Mouse (Mus musculus): ENCODE measurements around the gene Gdf11.
A peak's percentile ranks its signal among the peaks of the same experiment; 100 is the strongest.

The Gdf11 gene

DNA sequence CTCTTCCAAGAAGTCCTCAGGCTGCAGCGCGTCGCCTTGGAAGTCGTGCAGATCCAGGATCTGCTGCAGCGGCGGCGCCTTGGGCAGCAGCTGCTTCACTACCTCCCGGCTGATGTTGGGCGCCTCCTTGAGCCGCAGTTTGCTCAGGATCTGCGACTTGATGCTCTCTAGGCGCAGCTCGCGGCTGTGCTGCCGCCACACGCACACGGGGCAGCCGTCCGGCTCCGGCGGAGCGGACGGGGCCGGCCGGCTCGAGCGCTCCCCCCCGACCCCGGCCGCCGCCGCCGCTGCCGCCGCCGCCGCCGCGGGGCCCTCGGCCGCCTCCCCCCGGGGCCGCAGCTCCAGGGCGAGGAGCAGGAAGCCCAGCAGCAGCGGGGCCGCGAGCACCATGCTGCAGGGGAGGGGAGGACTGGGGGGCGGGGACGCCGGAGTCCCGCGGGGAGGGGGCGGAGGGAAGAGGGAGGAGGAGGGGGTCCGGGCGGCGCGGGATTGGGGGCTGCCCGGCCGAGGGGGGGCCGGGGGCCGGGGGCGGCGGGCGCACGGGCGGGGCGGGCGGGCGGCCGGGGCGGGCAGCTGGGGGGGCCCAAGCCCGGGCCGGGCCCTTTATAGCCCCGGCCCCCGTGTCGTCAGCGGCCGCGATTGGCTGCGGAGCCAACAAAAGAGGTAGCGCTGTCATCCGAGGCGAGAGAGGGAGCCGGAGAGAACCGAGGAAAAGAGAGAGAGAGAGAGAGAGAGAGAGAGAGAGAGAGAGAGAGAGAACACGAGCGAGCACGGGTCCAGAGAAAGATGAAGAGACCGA, at the start of gene Gdf11:
Gene Gdf11 (minus strand): TSS at position 423 of the 799 bp plus-strand sequence.
- no peak for DNase-seq (ENCODE audit: low read depth)

DNA sequence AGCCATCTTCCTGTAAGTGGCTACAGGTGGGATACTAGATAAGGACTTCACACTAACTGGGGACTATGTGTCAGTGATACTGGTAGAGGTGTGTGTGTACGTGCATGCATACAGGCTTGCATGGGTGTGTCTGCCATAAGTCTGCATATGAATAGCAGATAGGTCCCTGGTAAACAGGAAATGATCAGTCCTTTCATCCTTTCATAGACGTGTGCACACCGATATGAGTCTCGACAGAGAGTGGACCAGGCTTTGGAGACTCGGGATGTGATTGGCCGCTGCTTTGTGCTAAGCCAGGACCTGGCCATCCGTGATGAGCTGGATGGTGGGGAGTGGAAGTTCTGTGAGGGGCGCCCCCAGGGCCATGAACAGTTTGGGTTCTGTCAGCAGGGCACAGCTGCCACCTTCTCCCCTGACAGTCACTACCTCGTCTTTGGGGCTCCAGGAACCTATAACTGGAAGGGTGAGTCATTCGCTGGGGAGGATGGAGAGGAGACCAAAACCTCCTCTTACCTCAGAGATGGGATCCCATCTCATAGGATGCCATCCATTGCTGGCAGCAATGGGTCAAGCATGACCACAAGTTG, 49.0 kb upstream of the Gdf11 start:
- DNase-seq (ENCODE audit: low read depth): no peak

DNA sequence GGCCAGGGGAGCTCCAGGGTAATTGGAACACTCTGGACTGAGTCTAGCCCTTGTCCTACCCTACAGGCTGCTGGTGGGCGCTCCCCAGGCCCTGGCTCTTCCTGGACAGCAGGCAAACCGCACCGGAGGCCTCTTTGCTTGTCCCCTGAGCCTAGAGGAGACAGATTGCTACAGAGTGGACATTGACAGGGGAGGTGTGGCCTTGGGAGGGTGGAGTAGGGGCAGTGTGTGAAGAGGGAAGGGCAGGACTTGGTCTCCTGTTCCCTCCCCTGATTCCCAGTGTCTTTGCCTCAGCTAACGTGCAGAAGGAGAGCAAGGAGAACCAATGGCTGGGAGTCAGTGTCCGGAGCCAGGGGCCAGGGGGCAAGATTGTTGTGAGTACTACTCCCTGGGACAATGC, 47.5 kb upstream of the Gdf11 start:
- no peak for DNase-seq (ENCODE audit: low read depth)

DNA sequence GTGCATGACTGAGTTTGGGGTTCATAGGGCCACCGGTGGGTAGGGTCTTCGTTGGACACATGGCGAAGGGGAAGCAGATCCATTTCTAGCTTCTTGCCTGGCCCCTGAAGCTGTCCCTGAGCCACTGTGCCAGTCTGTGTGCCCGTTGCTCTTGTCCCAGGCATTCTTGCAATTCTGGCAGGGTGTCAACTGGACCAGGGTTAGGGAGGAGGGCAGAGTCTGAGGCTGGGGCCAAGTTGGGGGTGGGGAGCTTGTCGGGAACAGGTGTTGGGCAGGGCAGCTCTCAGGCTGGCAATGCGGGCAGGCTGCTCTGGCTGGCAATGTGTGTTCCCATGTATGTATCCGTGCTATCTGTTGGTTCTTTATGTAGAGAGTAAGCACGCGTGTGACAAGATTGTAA, 46.9 kb upstream of the Gdf11 start:
- no peak for DNase-seq (ENCODE audit: low read depth)

DNA sequence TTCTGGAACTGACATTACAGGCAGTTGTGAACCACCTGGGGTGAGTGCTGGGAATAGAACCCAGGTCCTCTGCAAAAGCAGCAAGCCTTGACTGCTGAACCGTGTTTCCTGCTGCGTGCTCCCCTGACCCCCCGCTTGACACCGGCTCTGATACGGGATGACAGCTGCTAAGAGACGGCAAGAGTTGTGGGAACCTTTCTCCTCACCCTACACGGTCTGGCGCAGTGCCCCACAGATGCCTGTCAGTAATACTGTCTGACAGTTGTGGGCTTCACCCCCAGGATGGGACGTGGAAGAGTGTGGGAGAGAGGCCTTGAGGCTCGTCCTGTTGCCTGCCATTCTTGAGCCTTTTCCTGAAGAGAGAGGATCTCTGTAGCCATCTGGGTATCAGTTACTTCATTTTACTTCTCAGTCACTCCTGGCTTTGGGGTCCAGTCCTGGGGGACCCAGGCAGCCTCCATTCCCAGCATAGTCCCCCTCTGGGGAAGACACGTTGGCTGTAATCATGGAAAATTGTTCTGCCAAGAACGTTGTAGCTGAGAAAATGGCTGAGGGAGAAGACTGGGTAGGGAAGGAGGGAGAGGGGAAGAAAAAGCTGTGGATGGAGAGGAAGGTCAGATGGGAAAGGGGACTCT, 46.4 kb upstream of the Gdf11 start:
- DNase-seq (ENCODE audit: low read depth): no peak

DNA sequence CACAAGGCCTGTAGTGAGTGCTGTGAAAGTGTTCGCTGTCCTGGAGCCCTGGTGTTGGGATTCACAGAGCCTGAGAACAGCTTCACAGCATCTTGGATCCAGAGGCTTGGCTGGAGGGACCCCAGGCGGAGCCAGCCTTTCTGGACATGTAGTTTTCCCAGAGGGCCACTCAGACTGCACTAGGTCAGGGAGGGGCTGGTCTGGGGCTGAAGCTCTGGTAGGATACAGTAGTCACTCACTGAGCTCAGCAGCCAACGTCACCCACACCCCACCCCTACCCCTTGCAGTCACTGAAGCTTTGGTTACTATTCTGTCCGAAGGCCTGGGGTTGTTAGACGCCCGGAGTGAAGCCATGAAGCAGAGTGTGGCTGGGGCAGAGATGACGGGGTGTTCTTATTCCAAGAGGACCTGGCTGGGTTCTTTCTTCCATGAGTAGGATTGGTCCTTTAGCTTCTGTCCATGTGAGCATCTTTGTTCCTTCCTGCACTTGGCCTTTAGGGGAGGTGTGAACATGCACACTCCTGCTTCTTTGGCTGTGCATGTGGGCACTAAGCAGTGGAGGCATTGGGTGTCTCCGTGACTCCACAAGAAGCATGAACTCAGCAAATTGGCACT, 44.4 kb upstream of the Gdf11 start:
- no peak for DNase-seq (ENCODE audit: low read depth)

DNA sequence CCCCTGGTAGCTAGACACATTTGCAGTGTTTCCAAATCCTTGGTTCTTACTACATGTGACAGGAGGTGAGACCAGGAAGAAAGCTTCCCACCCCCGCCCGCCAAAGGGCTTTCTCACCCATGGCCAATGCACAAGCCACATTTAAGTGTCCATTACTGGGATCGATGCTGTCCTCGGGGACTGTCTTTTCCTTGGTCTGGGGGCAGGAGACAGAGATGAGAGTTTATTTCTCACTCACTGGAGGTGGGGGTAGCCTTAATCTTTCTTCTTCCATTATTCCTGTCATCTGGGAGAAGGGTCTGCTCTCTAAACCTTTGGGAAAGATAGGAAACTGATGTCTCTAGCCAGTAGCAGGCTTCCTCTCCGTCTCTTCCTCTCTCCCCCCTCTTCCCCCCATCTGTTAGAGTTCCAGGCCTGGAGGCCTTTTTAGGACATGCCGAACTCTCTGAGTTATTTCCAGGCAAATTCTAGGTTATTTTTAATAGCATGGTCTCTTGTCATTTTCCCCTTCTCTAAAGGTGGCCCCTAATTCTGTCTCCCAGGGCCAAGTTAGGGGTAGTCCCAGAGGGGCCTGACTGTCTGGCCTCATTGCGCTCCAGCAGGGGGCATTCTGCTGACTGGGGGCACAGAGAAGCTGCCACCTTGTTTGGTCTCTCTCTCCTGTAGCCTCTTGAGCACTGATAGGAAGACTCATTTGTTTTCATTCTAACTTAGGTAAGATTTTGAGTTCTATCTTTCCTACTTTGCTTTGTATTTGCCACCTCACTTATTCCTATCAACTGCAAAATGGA, 43.7 kb upstream of the Gdf11 start:
- no peak for DNase-seq (ENCODE audit: low read depth)

DNA sequence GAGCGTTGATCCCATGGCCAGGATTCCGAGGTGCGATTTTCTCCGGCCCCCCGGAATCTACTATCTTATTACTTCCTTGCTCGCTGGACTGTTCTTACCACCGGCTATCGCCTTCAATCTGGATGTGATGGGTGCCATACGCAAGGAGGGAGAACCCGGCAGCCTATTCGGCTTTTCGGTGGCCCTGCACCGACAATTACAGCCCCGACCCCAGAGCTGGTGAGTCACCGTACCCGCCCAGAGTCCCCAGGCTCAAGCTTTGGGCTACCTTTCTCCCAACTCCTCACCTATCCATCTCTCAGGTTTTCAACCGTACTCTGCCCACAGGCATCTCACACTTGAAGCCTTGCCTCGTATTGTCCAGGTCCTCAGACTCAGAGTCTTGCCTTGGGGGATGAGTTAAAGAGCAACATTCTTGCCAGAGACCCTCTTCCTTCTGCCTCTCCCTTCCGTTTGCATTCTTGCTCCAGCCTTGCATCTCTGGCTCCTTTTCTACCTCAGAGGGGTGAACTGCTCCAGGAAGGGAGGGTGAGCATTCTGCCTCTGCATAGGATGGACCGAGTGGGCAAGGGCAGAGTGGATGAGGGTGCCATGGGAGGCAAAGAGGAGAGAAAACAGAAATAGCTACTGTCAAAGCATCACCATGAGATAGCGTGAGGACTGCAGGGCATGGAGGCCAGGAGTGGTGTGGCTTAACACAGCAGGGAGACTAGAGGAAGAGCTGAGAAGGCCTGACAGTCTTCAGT, 42.6 kb upstream of the Gdf11 start:
- DNase-seq (ENCODE audit: low read depth): no peak

DNA sequence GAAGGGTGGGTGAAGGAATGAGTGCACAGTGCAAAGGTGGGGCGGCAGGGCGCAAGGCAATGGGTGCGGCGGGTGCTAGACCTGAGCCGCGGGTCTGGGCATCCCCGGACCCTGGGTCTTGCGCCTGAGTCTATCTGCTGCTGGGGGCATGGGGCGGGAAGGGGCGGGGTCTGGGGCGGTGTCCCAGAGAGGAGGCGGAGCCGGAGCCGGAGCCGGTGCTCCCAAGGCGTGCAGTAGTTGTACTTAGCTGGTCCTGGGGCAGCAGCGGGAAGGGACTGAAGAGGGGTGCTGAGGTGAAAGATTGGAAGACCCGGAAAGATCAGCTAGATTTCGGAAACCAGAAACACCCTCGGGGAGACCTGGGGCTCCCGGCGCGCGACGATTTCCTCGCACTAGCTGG, 42.1 kb upstream of the Gdf11 start, which contains the start of gene Itga7:
Gene Itga7 (plus strand): TSS at position 245 of the 400 bp plus-strand sequence.
- no peak for DNase-seq (ENCODE audit: low read depth)

DNA sequence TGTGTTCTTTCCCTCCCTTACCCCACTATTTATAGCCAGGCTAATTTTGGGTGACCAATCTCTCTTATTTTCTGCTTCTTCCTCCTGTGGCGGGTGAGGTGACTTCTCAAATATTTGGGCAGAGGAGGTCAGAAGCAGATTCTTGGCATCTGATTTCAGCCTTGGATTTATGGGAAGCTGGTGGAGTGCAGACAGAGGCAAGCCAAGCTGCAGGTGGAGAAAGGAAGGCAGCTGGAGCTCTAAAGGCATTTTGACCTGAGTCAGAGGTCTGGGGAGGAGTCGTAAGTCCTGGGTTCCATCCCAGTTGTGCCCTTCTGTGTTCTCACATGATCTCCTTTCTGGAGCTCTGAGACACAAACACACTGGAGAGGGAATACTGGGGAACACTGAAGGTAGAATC, 39.9 kb upstream of the Gdf11 start:
- DNase-seq (ENCODE audit: low read depth): no peak

DNA sequence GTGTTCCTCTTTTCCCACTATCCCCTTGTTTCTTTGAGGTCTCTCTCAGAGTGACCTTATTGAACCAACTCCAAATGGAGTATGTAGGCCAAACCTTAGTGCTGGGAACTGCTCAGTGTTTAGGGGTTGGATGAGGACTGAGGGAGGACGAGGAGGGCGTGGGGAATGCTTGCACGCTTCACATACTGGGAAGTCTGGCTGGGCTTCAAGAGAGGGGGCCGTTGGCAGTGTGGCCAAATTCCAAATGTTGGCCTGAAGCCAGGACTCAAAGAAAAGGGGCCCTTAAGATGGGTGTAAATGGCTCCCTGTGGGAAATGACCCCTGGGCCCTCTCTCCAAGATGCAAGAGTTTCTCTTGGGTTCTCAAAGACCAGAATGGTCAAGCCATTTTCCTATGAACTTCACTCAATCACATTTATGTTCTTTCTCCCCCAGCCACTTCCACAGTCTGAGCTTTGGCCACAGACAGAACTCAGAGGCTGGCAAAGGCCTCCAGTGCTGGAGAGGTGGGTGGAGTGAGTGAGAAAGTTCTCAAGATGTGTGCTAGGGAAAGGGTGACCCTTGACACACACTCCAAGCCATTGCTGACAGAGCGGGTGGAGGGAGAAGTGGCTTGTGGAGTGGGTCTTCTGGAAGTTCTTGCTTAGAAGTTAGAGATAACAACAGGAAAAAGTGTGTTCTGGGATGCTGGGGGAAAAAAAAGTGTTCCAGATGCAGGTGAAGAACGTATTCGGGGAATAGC, 38.3 kb upstream of the Gdf11 start:
- no peak for DNase-seq (ENCODE audit: low read depth)

DNA sequence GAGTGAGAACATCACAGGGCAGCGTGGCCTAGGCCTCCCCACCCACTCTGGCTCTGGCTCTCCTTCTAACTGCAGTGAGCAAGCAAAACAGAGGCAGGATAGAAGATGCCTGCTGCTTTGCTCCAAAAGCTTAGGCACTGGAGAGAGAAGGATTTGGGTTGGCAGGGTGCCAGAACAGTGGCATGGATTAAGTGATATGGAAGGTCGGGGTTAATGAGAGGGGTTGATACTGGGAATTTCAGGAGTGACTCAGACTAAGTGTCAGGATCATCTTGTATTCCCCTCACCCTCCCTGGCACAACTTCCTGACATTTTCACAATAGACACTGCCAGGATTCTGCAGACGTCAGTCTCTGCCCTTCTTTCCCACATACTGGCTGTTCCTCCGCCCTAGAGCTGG, 36.8 kb upstream of the Gdf11 start:
- no peak for DNase-seq (ENCODE audit: low read depth)

DNA sequence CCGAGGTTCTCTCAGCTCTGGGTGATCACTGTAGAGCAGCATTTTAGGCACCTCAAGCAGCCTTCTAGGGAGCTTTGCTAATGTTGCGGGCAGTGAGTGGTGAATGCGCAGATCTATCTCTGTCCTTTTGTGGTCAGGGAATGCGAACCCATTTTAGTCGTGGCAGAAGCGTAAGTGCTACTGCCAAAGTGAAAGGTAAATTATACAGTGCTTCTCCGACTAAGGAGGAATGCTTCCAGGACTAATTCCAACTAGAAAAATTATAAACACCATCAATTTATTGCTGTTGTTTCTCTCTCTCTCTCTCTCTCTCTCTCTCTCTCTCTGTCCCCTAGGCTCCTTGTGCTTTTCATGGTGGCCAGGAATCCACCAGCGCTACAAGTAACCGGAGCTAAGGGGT, 32.4 kb upstream of the Gdf11 start, which contains the start of gene Bloc1s1:
Gene Bloc1s1 (minus strand): TSS at position 101 of the 400 bp plus-strand sequence.
- no peak for DNase-seq (ENCODE audit: low read depth)

DNA sequence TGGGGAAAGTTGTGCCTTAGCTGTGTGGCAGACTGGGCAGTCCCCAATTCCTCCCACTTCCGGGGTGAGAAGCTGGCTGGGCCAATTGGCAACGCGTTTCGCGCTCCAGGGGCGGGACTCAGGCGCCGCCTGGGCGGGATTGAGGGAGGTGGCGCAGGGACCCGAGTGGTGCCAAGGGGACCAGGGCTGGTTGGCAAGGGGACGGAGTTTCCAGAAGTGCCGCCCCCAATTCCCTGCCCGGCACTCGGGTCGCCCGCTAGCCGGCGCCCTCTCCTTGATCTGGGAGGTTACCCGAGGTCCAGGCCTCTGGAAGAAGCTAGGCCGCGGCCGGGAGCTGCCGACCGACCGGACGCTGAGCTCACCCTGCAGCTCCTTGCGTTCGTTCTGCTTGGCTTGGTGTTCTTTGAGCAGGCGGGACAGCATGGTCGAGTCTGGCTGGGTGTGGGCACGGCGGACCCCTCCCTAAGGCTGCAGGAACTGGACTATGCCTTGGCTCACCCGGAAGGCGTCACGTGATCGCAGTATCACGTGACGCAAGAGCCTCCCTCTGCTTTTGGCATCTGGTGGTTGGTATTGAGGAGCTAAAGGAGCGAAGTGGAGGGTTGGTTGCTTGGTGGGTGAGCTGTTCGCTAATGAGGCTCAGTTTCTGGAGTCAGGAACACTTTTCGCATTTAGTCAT, 31.6 kb upstream of the Gdf11 start:
- DNase-seq (ENCODE audit: low read depth): peak; percentile 92

DNA sequence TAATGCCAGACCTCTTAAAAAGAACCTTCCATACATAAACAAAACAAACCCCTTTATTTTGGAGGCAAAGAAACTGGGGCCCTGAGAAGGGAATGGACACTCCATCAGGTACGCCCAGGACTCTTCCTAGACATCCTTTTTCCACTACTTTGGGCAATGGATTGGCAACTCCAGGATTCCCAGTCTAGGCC, 31.2 kb upstream of the Gdf11 start, which contains the start of gene Rdh5:
Gene Rdh5 (minus strand): TSS at position 67 of the 191 bp plus-strand sequence.
- no peak for DNase-seq (ENCODE audit: low read depth)

DNA sequence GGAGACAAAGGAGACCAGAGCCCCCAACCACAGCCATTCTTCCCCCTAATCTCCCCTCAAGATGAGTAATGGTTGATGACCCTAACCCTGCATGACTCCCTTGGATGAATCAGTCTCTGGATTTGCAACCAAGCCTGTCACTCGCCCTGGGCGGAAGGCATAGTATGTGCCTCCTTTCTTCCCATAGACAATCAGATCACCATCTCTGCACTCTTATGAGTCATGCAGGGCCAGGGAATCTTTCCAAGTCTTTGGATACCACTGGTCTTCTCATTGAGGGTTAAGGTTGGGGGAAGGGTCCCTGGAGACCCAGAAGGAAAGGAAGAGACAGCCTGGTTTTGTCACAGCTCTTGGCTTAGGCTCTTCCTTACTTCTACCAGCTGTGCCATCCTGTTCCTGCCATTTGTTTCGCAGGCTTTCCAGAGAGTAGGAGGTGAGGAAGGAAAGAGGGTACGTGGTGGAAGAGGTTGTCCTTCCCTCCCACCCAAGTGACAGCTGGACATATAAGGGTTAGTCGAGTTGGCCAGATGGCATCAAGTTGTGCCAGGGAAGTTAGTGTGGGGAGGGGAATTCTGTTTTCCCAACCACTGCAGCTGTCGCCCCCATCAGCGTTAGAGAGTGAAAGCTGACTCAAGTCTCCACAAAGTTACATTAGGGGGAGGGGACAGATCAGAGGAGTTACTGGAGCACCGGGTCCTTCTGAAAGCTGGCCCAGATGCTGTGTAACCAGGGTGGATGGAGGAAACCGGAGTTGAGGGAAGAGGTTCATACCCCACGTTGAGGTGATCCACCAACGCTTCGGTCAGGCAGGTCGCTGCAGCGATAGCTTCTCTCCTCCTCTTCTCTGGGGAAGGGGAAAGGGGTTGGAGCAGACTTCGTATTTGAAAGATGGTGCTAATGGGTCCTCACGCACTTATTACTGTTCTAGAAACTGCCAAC, 30.6 kb upstream of the Gdf11 start:
- DNase-seq (ENCODE audit: low read depth): no peak

DNA sequence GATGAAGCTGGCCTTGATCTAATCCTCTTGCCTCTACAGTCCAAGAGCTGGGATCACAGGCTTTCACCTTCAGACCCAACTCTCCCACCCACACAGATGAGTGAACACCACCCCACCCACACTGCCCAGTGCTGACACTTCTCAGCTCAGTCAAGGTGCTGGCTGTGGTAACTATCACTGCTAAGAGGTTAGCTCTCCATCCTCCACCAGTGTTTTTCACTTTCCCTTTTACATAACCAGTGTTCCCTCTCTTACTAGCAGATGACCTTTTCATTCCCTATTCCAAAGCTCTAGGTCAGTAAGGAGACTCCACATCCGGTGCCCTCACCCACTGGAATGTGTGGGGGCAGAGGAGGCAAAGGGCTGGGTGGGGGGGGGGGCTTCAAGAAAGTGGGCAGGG, 29.7 kb upstream of the Gdf11 start:
- DNase-seq (ENCODE audit: low read depth): no peak

DNA sequence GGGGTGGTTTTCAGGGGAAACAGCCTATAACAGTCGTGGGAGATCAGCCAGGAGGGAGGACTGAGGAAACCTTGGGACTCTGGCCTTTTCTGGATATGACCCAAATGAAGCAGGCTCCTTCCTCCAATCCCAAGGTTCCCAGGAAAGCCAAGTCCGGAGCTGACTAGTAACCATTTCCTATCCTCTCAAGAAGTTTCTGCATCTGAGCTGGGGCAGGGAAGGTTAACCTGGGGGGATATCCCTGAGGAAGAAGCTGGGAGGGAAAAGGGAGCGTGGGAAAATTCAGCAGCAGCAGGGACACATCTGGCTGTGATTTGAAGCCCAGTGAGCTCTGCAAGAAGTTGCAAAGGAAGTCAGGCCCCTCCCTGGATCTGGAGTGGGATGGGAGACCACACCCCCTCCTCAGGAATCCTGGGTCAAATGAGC, 29.2 kb upstream of the Gdf11 start:
- peak; percentile 67 for DNase-seq (ENCODE audit: low read depth)

DNA sequence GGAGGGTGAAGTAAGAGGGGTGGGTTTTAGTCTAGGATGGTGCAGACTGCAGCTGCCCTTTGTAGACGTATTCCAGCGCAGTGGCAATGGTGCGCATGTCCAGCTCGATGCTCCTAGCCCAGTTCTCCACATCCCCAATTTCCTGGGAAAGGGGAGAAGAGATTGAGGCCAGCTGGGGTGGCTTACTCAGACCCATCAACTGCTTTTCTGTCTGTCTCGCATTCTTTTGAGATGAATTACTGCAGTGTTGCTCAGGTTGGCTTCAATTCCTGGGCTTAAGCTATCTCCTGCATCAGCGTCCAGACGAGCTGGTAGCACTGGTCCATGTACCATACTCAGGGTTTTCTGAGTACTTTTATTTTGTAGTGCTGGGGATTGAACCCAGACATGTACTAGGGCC, 28.4 kb upstream of the Gdf11 start:
- DNase-seq (ENCODE audit: low read depth): no peak

Data from fibroblast of lung, adult 2 months (primary cell).